Mouse (Mus musculus): Measurements from ENCODE around the gene Prnp. TPM values are rescaled to one million over a fixed set of nuclear protein-coding genes. Genes with fewer than 3 reads are reported as not detected.

Prnp gene
- polyA plus RNA-seq, 1 experiment from 2014 or later, result 23.7 TPM

GRCm38 (mm10) chr2:131897336-131898109 is 12.2 kb upstream of the Prnp start:
- no peak for ATAC-seq (replicated peaks; ENCODE audit: insufficient number of reproducible peaks, low FRiP score, low TSS enrichment, low read depth)
- no peaks in the 10 kb centered on the region for H3K36me3 ChIP-seq (replicated peaks; ENCODE audit: control insufficient read depth, insufficient read depth, low read depth, low read length)
- H3K4me1 ChIP-seq (ENCODE audit: control insufficient read depth, insufficient read depth, low read length), result no peaks in the 10 kb centered on the region
- no peak overlapping the region for H3K9ac ChIP-seq (replicated peaks; ENCODE audit: low read length)
- no peak for DNase-seq (ENCODE audit: low spot score)
- no peaks in the 10 kb centered on the region for H3K9me3 ChIP-seq (replicated peaks; ENCODE audit: control insufficient read depth, low read length)
- 90% methylated on average over 12 of the region's 12 CpGs for WGBS
- H3K4me2 ChIP-seq (ENCODE audit: low read depth, low read length), result no peak overlapping the region
- no peak overlapping the region for H3K4me3 ChIP-seq (ENCODE audit: low read depth, low read length)
- H3K27me3 ChIP-seq (ENCODE audit: control insufficient read depth, insufficient read depth, low read length), result no peaks in the 10 kb centered on the region
- H3K27ac ChIP-seq (replicated peaks; ENCODE audit: low read depth, low read length), result no peak overlapping the region

- no peak for ATAC-seq (replicated peaks; ENCODE audit: insufficient number of reproducible peaks, low FRiP score, low TSS enrichment, low read depth)
- no peak for DNase-seq (ENCODE audit: low spot score)
These were observed 7.3 kb upstream of the Prnp start for GRCm38 (mm10) chr2:131902423-131902822.

DNA sequence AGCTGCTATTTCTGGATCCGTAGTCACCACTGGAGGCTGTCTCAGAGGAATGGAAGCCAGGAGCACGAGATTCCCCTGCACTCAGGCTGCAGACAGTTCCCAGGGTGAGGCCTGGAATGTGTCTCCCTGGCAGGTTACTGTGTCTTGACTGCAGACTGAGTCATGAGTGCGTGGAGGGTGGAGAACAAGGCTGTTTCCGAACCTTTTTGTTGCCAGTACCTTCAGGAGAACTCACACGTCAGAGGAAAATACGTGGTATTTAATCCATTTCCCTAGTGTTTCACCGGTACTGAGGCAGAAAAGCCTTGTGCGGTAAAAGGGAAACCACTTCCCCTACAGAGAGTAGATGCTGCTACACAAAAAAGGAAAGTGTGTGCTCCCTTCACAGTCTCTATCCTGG is 6.9 kb upstream of the Prnp start:
- DNase-seq (ENCODE audit: low spot score) (no peak), ATAC-seq (replicated peaks; ENCODE audit: insufficient number of reproducible peaks, low FRiP score, low TSS enrichment, low read depth) (no peak)
- H3K27me3 ChIP-seq (ENCODE audit: control insufficient read depth, insufficient read depth, low read length), result no peaks in the 10 kb centered on the region
- H3K4me2 ChIP-seq (ENCODE audit: low read depth, low read length), result no peak overlapping the region
- H3K27ac ChIP-seq (replicated peaks; ENCODE audit: low read depth, low read length), result no peak overlapping the region
- WGBS, result 51% methylated on average over 8 of the region's 8 CpGs
- no peaks in the 10 kb centered on the region for H3K4me1 ChIP-seq (ENCODE audit: control insufficient read depth, insufficient read depth, low read length)
- no peak overlapping the region for H3K9ac ChIP-seq (replicated peaks; ENCODE audit: low read length)
- H3K9me3 ChIP-seq (replicated peaks; ENCODE audit: control insufficient read depth, low read length), result no peaks in the 10 kb centered on the region
- H3K36me3 ChIP-seq (replicated peaks; ENCODE audit: control insufficient read depth, insufficient read depth, low read depth, low read length), result no peaks in the 10 kb centered on the region
- H3K4me3 ChIP-seq (ENCODE audit: low read depth, low read length), result no peak overlapping the region

More at GRCm38 (mm10) chr2:131902423-131902822, 7.3 kb upstream of the Prnp start:
- WGBS, result 64% methylated on average over 3 of the region's 3 CpGs
- Histone ChIP-seq H3K36me3 (replicated peaks; ENCODE audit: control insufficient read depth, insufficient read depth, low read depth, low read length) (no peaks in the 10 kb centered on the region), H3K9ac (replicated peaks; ENCODE audit: low read length) (no peak overlapping the region), H3K4me3 (ENCODE audit: low read depth, low read length) (no peak overlapping the region), H3K4me2 (ENCODE audit: low read depth, low read length) (no peak overlapping the region), H3K27ac (replicated peaks; ENCODE audit: low read depth, low read length) (no peak overlapping the region), H3K9me3 (replicated peaks; ENCODE audit: control insufficient read depth, low read length) (no peaks in the 10 kb centered on the region), H3K4me1 (ENCODE audit: control insufficient read depth, insufficient read depth, low read length) (no peaks in the 10 kb centered on the region), H3K27me3 (ENCODE audit: control insufficient read depth, insufficient read depth, low read length) (no peaks in the 10 kb centered on the region)

- no peak for ATAC-seq (replicated peaks; ENCODE audit: insufficient number of reproducible peaks, low FRiP score, low TSS enrichment, low read depth)
- H3K9ac ChIP-seq (replicated peaks; ENCODE audit: low read length), result no peak overlapping the region
- DNase-seq (ENCODE audit: low spot score), result no peak
- H3K27ac ChIP-seq (replicated peaks; ENCODE audit: low read depth, low read length), result no peak overlapping the region
- H3K4me3 ChIP-seq (ENCODE audit: low read depth, low read length), result no peak overlapping the region
- H3K9me3 ChIP-seq (replicated peaks; ENCODE audit: control insufficient read depth, low read length), result no peaks in the 10 kb centered on the region
- no peaks in the 10 kb centered on the region for H3K36me3 ChIP-seq (replicated peaks; ENCODE audit: control insufficient read depth, insufficient read depth, low read depth, low read length)
- 77% methylated on average over 5 of the region's 5 CpGs for WGBS
- H3K4me1 ChIP-seq (ENCODE audit: control insufficient read depth, insufficient read depth, low read length), result no peaks in the 10 kb centered on the region
- no peaks in the 10 kb centered on the region for H3K27me3 ChIP-seq (ENCODE audit: control insufficient read depth, insufficient read depth, low read length)
- H3K4me2 ChIP-seq (ENCODE audit: low read depth, low read length), result no peak overlapping the region
These were observed 4.7 kb upstream of the Prnp start for GRCm38 (mm10) chr2:131905025-131905424.

GRCm38 (mm10) chr2:131905776-131906175 is 4.0 kb upstream of the Prnp start:
- Histone ChIP-seq H3K27ac (replicated peaks; ENCODE audit: low read depth, low read length) (no peak overlapping the region), H3K27me3 (ENCODE audit: control insufficient read depth, insufficient read depth, low read length) (no peaks in the 10 kb centered on the region), H3K9me3 (replicated peaks; ENCODE audit: control insufficient read depth, low read length) (no peaks in the 10 kb centered on the region), H3K4me2 (ENCODE audit: low read depth, low read length) (no peak overlapping the region), H3K4me3 (ENCODE audit: low read depth, low read length) (no peak overlapping the region), H3K36me3 (replicated peaks; ENCODE audit: control insufficient read depth, insufficient read depth, low read depth, low read length) (no peaks in the 10 kb centered on the region), H3K4me1 (ENCODE audit: control insufficient read depth, insufficient read depth, low read length) (no peaks in the 10 kb centered on the region), H3K9ac (replicated peaks; ENCODE audit: low read length) (no peak overlapping the region)
- DNase-seq (ENCODE audit: low spot score) (no peak), ATAC-seq (replicated peaks; ENCODE audit: insufficient number of reproducible peaks, low FRiP score, low TSS enrichment, low read depth) (no peak)
- 74% methylated on average over 6 of the region's 6 CpGs for WGBS

- Histone ChIP-seq H3K4me2 (ENCODE audit: low read depth, low read length) (no peak overlapping the region), H3K36me3 (replicated peaks; ENCODE audit: control insufficient read depth, insufficient read depth, low read depth, low read length) (no peaks in the 10 kb centered on the region), H3K9me3 (replicated peaks; ENCODE audit: control insufficient read depth, low read length) (no peaks in the 10 kb centered on the region), H3K4me1 (ENCODE audit: control insufficient read depth, insufficient read depth, low read length) (no peaks in the 10 kb centered on the region), H3K4me3 (ENCODE audit: low read depth, low read length) (no peak overlapping the region), H3K9ac (replicated peaks; ENCODE audit: low read length) (no peak overlapping the region), H3K27me3 (ENCODE audit: control insufficient read depth, insufficient read depth, low read length) (no peaks in the 10 kb centered on the region), H3K27ac (replicated peaks; ENCODE audit: low read depth, low read length) (no peak overlapping the region)
- ATAC-seq (replicated peaks; ENCODE audit: insufficient number of reproducible peaks, low FRiP score, low TSS enrichment, low read depth) (no peak), DNase-seq (ENCODE audit: low spot score) (no peak)
- WGBS, result 87% methylated on average over 3 of the region's 3 CpGs
These were observed 3.5 kb upstream of the Prnp start for GRCm38 (mm10) chr2:131906266-131906665.

DNA sequence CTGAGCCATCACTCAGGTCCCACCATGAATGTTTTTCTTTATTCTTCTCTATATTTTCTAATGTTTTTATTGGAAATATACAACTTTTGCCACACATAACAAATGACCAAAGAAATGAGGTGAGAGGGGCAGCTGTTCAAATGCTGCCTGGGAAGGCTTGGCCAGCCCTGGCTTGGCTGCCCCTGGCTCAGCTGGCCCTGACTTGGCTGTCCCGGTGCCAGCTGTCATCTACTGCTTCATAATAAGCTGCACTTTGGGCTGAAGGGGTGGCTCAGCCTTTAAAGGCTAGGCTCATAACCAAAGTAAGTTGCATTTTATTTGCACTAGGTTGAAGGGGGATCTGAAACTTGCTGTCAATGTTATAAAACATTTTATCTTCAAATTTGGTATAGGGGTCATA is 2.9 kb upstream of the Prnp start:
- no peaks in the 10 kb centered on the region for H3K9me3 ChIP-seq (replicated peaks; ENCODE audit: control insufficient read depth, low read length)
- no peak overlapping the region for H3K4me3 ChIP-seq (ENCODE audit: low read depth, low read length)
- no peak overlapping the region for H3K27ac ChIP-seq (replicated peaks; ENCODE audit: low read depth, low read length)
- WGBS, result 92% methylated on average over 1 of the region's 1 CpGs
- no peak for DNase-seq (ENCODE audit: low spot score)
- no peaks in the 10 kb centered on the region for H3K36me3 ChIP-seq (replicated peaks; ENCODE audit: control insufficient read depth, insufficient read depth, low read depth, low read length)
- H3K27me3 ChIP-seq (ENCODE audit: control insufficient read depth, insufficient read depth, low read length), result no peaks in the 10 kb centered on the region
- no peak for ATAC-seq (replicated peaks; ENCODE audit: insufficient number of reproducible peaks, low FRiP score, low TSS enrichment, low read depth)
- H3K4me2 ChIP-seq (ENCODE audit: low read depth, low read length), result no peak overlapping the region
- no peaks in the 10 kb centered on the region for H3K4me1 ChIP-seq (ENCODE audit: control insufficient read depth, insufficient read depth, low read length)
- no peak overlapping the region for H3K9ac ChIP-seq (replicated peaks; ENCODE audit: low read length)

DNA sequence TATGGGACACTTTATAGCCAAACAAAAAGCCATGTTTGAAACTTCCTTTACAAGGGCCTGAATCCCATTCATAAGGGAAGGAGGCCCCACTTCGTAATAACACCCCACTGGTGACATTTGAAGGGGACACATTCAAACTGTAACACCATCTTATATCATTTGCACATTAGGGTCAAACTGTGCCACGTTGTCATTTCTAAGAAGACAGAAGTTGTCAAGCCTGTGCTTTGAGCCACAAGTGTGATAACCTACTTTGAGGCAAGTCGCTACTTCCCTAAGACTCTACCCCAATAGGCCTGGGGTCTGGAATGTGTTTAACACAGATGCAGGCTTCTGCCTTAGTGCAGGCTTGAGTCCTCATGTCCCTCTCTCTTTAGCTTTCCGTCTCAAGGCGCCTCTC is 2.4 kb upstream of the Prnp start:
- no peaks in the 10 kb centered on the region for H3K27me3 ChIP-seq (ENCODE audit: control insufficient read depth, insufficient read depth, low read length)
- no peaks in the 10 kb centered on the region for H3K4me1 ChIP-seq (ENCODE audit: control insufficient read depth, insufficient read depth, low read length)
- ATAC-seq (replicated peaks; ENCODE audit: insufficient number of reproducible peaks, low FRiP score, low TSS enrichment, low read depth), result no peak
- H3K9ac ChIP-seq (replicated peaks; ENCODE audit: low read length), result no peak overlapping the region
- H3K27ac ChIP-seq (replicated peaks; ENCODE audit: low read depth, low read length), result no peak overlapping the region
- no peak overlapping the region for H3K4me3 ChIP-seq (ENCODE audit: low read depth, low read length)
- no peaks in the 10 kb centered on the region for H3K36me3 ChIP-seq (replicated peaks; ENCODE audit: control insufficient read depth, insufficient read depth, low read depth, low read length)
- 78% methylated on average over 5 of the region's 5 CpGs for WGBS
- H3K4me2 ChIP-seq (ENCODE audit: low read depth, low read length), result no peak overlapping the region
- no peak for DNase-seq (ENCODE audit: low spot score)
- no peaks in the 10 kb centered on the region for H3K9me3 ChIP-seq (replicated peaks; ENCODE audit: control insufficient read depth, low read length)
